Mouse (Mus musculus) kidney, postnatal 10 days (tissue): ENCODE measurements around the gene Kcnj9.
A peak's percentile ranks its signal among the peaks of the same experiment; 100 is the strongest.

Experiments used
- DNase-seq: peaks from one replicate; pipeline ENCODE4 v3.0.0; 2021; ENCODE audit warnings: mixed read lengths

The Kcnj9 gene

DNA sequence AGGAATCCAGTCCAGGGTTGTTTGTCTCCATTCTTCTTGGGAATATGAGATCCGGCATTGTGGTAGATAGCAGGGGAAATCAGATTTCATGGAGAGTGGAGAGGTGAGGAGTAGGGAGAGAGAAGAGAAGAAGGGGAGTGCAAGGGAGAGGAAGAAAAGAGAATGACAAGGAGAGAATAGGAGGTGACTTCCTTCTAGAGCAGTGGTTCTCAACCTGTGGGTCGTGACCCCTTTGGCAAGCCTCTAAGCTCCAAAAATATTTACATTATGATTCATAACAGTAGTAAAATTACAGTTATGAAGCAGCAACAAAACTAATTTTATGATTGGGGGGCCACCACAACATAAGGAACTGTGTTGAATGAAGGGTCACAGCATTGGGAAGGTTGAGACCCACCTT, 3.8 kb upstream of the Kcnj9 start:
- no peak for DNase-seq

DNA sequence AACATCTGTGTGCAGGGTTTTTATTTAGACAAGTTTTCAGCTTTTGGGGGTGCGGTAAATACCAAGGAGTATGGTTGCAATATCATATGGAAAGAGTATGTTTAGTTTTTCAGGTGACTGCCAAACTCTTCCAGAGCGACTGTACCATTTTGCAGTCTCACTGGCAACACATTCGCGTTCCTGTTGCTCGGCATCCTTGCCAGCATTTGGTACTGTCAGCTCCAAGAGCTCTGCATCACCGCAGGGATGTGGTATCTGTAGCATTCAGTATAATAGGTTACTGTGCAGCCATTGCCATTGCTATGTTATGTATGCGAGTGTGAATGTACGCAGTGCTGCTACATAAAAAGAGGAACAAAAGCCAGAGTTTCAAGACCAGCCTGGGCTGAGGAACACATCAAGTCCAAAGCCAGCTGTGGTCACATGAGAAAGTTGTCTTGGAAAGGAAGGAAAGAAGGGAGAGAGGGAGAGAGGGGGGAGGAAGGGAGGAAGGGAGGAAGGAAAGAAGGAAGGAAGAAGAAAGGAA, 2.4 kb upstream of the Kcnj9 start:
- DNase-seq: no peak

DNA sequence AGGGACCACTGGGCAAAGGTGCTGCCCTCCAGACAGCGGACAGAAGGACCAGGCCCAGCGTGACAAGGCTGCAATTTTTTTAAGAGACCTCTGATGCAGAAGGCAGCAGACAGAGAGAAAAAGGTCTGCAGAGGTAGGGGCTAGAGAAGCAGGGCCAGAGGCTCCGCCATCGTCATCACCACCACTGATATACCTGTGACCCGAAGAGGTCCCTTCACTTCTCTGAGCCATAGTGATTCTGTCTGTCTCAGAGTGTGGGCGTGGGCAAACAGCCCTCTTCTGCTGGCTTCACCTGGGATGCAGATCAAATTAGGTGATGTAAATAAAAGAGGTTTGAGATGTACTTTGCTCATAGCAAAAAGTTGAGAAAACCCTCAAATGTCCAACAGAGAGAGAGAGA, 498 bp upstream of the Kcnj9 start:
- no peak for DNase-seq

DNA sequence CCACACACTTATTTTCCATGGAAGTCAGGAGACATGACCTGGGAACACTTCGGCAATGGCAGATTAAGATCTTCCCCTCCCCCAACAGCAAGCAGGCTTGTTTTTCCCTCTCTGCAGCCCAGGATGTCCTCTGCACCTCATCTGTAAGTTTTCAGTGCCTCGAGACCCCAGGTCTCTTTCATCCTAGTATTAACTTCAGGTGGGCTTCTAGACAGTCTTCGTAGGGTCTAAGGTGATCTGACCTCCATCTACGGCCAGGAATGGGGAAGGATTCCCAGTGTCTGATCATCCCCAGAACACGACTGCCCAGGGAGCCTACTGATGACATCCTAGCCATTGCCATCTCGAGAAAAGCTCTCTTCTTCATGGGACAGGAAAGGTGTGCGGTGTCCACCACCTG, 657 bp downstream of the Kcnj9 start:
- DNase-seq: no peak

DNA sequence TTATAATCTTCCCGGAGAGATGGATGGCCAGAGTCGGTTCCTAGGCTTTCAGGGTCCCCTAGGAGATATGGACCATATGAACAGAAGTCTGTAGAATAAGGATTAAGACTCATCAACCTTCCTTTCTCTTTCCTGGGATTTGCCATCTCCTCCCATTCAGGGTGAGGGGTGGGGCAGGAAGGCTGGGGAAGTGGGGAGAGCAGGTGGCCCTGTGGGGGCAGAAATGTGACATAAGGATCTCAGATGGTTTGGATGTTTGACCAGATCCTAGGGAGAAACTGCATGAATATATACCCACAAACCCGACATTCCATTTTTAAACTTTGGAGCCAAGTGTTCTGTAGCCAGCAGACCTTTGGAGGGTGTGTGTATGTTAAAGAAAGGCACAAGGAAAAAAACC, 1.1 kb downstream of the Kcnj9 start:
- no peak for DNase-seq

DNA sequence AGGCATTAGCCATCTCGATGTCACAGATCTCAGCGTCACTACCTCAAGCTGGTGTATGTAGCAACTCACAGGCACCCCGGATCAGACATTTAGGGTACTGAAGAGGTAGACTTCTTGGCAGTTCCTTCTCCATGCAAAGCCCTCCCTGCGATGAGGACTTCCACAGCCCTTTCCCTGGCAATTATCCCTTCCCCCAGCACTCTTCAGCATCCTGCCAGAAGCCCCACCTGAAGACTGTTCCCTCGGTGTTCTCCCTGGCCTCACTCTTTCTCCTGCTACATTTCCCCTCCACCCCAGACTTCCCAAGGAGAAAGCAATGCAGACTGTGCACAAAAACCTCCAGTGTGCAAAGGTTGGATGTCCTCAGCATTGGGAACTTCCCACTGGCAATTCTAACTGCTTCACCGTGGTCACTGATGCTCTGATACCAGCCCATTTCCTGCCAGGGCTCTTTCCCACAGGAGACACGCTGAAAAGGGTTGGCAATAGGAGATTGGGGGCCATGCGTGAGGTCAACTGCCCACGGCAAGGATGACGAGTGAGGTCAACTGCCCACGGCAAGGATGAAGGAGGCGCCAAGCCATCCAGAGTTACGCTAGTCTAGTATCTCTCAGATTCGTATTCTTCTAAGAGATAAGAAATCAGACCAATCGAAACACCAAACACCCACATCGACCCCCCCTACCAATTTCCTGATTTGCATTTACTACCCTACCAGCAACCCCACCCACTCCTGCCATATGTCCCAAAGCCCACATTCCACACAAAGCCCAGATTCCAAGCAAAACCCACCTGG, 1.7 kb downstream of the Kcnj9 start:
- no peak for DNase-seq

DNA sequence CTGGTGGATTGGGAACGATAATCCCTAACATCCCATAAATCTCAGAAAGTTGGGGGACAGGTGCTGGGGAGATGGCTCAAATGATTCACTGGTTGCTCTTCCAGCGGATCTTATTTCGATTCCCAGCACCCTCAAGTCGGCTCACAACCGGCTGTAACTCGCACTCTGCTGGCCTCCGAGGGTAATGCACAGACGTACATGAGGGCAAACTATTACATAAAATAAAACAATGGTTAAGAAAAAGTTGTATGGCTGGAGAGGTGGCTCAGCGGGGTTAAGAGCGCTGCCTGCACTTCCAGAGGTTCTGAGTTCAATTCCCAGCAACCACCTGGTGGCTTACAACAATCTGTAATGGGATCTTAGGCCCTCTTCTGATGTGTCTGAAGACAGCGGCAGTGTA, 2.4 kb downstream of the Kcnj9 start:
- no peak for DNase-seq

DNA sequence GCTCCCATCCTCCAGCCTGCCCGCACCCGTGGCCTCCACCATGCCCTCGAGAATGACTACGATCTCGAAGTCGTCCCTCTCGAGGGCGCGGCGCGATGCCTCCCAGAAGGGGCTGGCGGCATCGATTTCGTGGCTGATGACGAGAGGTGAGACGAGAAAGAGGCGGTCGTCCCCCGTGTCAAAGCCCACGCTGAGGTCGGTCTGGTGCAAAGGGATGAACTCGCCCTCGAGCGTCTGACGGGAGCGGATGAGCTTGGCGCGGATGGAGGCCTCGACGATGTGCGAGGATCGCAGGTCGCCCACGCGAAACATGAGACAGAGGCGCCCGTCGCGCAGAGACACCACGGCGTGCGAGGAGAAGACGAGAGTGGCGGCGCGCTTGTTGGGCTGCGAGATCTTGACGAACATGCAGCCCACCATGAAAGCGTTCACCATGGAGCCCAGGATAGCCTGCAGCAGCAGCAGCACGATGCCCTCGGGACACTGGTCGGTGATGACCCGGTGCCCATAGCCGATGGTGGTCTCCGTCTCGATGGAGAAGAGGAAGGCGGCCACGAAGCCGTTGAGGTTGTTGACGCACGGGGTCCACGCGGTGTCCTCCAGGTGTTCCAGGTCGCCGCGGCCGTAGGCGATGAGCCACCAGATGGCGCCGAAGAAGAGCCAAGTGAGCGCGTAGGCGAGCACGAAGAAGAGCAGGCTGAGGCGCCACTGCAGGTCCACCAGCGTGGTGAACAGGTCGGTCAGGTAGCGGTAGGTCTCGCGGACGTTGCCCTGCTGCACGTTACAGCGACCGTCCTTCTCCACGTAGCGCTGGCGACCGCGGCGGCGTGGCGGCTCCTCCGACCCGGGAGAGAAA, 3.2 kb downstream of the Kcnj9 start:
- peak; percentile 84 for DNase-seq

DNA sequence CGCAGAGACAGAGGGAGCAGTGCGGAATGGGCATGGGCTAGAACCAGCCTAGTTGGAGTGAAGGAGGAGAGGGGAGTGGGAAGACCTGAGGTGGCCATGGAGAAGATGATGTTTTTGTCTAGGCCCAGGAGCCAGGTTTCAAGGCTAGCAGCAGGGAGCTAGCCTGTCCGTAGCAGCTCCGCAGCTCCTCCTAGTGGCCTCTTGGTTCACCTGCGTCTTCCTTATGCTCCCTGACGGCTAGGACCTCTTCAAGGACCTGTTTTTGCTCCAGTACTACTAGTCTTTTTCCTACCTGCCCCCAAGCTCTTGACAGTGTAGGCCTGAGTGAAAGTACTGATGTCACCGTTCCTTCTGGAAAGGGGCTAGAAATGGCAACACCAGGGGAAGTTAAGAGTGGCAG, 4.4 kb downstream of the Kcnj9 start:
- peak; percentile 89 for DNase-seq

DNA sequence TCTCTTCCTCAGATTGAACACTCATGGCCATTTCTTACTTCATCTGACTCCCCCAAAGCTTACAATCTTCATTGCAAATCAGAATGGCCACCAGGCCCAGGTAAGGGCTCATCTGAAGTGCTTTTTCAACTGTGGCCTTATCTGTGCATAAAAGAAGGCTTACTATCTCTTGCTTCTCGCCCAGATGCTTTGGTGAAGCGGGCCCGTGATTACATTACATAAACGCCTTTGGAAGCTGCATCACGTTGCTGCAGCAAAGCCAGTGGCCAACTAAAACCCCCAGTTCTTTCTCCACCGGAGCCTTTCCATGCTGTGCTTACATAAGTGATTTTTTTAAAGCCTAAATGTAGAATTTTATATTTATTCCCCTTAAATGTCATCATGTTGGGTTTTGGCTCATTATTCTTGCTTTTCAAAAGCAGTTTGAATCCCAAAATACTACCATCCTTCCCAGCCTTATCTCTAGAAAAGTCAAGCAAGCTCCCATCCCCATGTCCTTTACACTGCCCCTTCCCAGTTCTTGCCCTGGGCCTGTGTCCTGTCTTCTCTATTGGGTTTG, 5.2 kb downstream of the Kcnj9 start:
- no peak for DNase-seq

DNA sequence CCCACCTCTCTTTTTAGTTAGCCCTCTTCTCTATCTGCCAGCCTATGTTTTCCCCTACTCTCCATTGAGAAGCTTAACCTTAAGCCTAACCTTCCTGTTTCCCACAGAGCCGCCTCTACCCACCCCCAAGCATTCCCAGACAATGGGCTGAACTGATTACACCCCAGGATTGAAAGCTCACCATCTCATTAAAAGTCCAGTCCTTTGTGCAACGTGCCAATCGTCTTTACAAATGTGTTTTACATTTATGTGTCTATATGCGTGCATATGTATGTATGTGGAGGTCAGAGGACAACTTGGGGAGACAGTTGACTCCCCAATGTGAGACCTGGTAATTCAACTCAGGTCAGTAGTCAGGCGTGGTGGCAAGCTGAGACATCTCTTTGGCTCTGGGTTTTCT, 5.8 kb downstream of the Kcnj9 start:
- DNase-seq: no peak

DNA sequence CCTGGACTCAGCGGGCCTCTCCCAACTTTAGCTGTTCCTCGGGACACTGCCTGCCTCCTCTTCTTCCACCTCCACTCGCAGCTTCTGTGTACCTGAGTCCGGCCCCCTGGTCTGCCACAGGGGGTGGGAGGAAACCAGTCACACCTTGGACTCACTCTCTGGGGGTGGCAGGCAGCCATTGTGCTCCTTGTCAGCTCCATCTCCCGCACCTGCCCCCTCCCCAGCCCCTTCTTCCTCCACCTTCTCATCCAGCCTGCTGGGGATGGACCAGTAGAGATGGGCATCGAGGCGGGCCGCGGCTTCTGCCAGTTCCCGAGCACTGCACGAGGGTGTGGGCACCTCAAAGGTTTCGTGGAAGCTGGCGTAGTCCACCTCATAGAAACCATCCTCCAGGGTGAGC, 6.4 kb downstream of the Kcnj9 start:
- DNase-seq: no peak

DNA sequence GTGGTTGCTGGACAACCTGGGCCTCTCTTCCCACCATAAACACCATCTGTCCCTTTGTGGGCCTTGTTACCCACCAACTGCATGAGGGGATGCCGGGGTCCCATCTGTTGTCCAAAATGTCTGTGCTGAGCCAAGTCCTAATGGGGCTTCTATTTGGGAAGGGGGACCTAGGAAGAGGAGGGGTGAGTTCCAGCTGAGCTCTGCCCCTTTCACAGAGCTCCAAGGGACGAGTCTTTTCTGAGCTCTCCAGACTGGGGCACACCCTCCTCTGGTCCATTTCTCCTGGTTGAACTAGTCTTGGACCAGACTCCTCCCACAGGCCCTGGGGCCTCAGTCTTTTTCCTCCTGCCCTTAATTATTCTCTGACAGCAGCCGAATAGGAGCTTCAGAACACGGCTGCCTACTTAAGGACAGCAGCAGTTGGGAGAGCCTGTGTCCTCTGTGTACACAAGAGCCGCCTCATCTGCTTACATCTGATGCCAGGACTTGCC, 9.2 kb downstream of the Kcnj9 start:
- DNase-seq: no peak

DNA sequence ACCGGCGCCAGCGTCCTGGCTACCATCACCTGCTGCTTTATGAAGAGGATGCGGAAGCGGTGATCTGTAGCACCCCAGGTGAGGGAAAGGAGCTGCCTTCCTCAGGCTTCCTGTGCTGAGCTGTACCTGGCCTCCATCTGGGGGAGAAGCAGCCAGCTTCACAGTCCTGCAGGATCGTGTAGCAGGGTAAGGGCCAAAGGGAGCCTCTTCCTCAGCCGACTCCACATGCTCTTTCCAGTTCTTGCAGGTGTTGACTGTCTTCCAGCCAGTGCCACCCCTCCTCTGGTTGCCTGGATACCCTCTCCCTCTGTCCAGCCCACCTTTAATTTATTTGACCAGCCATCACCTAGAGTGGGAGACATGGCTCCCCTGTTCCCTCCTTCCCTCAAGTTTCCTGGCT, 9.8 kb downstream of the Kcnj9 start:
- no peak for DNase-seq

DNA sequence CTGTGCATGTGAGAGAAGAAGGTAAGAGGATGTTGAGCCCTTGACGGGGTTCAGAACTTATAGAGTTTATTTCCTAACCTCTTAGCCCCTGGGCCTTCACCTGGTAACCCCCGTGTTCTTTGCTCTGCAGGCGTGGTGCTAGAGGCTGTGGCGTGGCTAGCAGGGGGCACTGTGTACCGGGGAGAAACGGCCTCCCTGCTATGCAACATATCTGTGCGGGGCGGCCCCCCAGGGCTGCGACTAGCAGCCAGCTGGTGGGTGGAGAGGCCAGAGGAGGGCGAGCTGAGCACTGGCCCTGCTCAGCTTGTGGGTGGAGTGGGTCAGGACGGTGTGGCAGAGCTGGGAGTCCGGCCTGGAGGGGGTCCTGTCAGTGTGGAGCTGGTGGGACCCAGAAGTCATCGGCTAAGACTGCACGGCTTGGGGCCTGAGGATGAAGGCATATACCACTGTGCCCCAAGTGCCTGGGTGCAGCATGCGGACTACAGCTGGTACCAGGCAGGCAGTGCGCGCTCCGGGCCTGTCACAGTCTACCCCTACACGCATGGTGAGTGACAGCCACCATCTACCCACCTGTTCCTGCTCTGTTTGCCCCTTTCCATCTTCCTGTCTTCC, 10.6 kb downstream of the Kcnj9 start:
- no peak for DNase-seq

DNA sequence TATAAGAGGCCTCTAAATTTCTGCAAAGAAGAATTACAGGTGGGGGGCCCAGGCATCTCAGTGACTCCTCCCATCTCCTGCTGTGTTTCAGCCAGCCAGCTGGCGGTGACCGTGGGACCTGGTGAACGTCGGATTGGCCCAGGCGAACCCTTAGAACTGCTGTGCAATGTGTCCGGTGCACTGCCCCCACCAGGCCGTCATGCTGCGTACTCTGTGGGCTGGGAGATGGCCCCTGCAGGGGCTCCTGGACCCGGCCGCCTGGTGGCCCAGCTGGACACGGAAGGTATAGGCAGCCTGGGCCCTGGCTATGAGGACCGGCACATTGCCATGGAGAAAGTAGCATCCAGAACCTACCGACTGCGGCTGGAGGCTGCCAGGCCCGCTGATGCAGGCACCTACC, 11.2 kb downstream of the Kcnj9 start:
- DNase-seq: no peak

DNA sequence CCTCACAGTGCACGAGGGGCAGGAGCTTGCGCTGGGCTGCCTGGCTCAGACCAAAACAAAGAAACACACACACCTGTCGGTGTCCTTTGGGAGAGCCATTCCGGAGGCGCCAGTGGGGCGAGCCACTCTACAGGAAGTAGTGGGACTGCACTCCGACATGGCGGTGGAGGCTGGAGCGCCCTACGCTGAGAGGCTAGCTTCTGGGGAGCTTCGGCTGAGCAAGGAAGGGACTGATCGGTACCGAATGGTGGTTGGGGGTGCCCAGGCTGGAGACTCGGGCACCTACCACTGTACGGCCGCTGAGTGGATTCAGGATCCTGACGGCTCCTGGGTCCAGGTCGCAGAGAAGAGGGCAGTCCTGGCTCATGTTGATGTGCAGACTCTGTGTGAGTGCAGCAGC, 11.7 kb downstream of the Kcnj9 start:
- DNase-seq: no peak

DNA sequence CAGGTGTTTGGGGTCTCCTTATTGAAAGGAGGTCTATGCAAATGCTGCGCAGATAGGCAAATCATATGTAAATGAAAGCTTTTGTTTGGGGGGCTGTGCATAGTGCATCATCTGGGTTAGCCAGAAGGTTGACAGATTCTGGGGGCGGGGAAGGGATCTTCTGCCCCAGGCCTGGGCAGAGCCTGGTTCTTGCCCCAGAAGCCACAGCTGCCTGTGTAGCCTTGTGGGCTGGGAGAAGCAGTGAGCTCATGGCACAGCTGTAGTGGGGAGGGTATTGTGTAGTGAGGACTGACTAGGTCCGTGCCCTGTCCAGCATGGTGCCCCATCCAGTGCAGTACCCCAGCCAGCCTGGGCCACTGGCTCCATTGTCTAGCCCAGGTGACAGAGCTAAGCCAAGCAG, 14.2 kb downstream of the Kcnj9 start:
- no peak for DNase-seq

DNA sequence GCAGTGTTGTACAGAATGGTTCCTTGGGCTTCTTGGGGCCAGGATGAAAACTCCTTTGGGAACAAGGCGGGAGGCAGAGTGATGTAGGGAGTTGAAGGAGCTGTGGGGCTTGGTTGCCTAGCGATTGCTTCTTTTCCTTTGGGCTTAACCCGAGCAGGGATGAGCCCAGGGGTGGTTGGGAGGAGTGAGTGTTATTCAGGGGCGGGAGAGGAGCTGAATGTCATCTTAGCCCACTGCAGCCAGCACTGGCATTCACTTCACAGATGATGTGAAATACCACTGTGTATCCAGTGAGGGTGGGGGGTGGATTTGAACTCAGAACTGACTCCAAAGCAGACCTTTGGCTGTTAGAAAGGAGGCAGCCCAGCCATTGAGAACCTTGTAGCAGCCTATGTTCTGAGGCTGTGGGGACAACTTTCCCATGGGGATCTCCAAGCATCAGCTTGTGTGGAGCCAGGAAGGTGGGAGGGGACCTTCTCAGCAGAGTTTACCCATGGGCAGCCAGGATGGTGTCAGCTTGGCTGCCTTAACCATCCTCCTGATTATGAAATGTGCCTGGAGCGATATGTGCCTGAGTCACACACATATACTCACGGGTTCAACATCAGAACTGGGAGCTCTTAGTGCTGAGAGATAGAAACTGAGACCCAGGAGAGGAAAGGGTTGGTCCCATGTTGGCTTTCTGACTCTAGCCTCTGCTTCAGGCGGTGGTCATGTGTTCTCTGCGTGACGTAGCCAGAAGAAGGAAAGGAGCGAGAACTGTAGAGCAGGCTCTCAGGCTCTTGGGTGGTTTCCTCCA, 15.3 kb downstream of the Kcnj9 start:
- no peak for DNase-seq

DNA sequence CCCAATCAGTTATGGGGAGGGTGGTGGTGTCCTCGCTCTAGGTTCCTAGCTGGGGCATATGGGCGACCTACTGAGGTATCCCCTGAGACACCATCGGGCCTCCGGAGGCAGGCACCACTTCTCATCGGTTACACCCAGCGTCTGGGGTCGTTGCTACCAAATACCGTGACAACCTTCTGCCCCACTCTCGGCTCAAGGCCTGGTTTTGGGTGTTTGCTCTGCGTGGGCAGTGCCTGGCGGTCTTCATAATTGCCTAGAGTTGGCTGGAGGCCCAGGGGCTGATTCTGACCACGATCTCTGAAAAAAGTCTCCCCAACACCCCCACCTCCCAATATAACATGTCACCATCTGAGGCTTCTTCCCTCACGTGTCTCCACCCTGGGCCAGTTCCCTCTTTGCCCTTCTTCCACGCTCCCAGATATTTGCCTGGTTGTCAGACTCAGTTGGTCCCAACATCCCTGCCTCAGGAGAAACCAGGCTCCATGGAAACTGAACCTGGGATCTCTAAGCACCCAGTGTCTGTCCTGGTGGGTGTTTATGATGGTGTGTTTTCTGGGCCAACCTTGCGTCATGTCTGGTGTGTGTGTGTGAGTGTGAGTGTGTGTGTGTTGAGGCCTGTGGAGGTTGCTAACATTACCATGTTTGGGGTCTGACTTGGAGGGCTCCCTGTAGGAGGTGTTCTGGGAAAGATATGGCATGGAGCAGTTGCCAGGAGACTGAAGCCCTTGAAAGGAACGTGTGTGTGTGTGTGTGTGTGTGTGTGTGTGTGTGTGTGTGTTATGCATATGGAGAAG, 16.2 kb downstream of the Kcnj9 start:
- peak; percentile 48 for DNase-seq
